Mouse (Mus musculus) limb, embryonic 12.5 days (tissue): ENCODE data around the gene Phf21a. TPM values are rescaled to one million over a fixed set of nuclear protein-coding genes. Genes with fewer than 3 reads are reported as not detected.

Experiments used
- ATAC-seq: fragments of 200-750 bp; cut with Nextera tagmentation; 2 replicates; pipeline ENCODE4 v1.8.0; 2017; ENCODE audit warnings: low read depth, moderate TSS enrichment; ENCODE audit not compliant: insufficient number of reproducible peaks, insufficient read depth, low FRiP score, low TSS enrichment
- H3K27ac ChIP-seq: fragments of 300-500 bp; sonication (generic); 2 replicates; pipeline ENCODE4 v1.5.1; 2016; ENCODE audit warnings: mild to moderate bottlenecking, moderate library complexity
- H3K27me3 ChIP-seq: fragments of 300-500 bp; sonication (generic); 2 replicates; pipeline ENCODE4 v1.6.1; 2016; ENCODE audit warnings: mild to moderate bottlenecking, moderate library complexity
- H3K36me3 ChIP-seq: fragments of 300-500 bp; sonication (generic); 2 replicates; pipeline ENCODE4 v1.6.1; 2016; ENCODE audit warnings: mild to moderate bottlenecking, moderate library complexity
- H3K4me1 ChIP-seq: fragments of 300-500 bp; sonication (generic); replicated peaks from 2 replicates; pipeline ENCODE4 v1.6.1; 2016
- H3K4me2 ChIP-seq: fragments of 300-500 bp; sonication (generic); 2 replicates; pipeline ENCODE4 v1.6.1; 2016; ENCODE audit warnings: mild to moderate bottlenecking, moderate library complexity
- H3K4me3 ChIP-seq: fragments of 300-500 bp; sonication (generic); replicated peaks from 2 replicates; pipeline ENCODE4 v1.5.1; 2016; ENCODE audit warnings: mild to moderate bottlenecking
- H3K9ac ChIP-seq: fragments of 300-500 bp; sonication (generic); replicated peaks from 2 replicates; pipeline ENCODE4 v1.6.1; 2016; ENCODE audit warnings: mild to moderate bottlenecking, moderate library complexity
- H3K9me3 ChIP-seq: fragments of 300-500 bp; sonication (generic); 2 replicates; pipeline ENCODE4 v1.6.1; 2016; ENCODE audit warnings: mild to moderate bottlenecking, moderate library complexity
- WGBS: fragments of 180-500 bp; shearing (Covaris S2); methylation state at CpG from one replicate; pipeline ENCODE4 v1.1.7; 2016; 5-methylcytosine and 5-hydroxymethylcytosine counted together
- polyA plus RNA-seq: library from polyadenylated mRNA; unstranded; fragments of >200 nt; fragmentation: Nextera tagmentation; extraction: Ambion mirVana; gene quantifications from 2 replicates; pipeline ENCODE4 v1.2.1, GENCODE M21; 2016

Gene Phf21a
- polyA plus RNA-seq, 1 experiment from 2014 or later, result 34.2 TPM

GRCm38 (mm10) chr2:92375099-92375623 is 282.2 kb downstream of the Phf21a start:
- peak; percentile 92 for ATAC-seq
- peak overlapping the region; percentile 57 for H3K9ac ChIP-seq
- peak overlapping the region; percentile 94 for H3K4me2 ChIP-seq
- WGBS, result under 1% methylated on average over 29 of the region's 29 CpGs
- peaks cover 30% of the 10 kb centered on the region for H3K36me3 ChIP-seq
- peaks cover 28% of the 10 kb centered on the region for H3K27me3 ChIP-seq
- peak overlapping the region; percentile 87 for H3K27ac ChIP-seq
- peaks cover 43% of the 10 kb centered on the region for H3K4me1 ChIP-seq
- peak overlapping the region; percentile 76 for H3K4me3 ChIP-seq
- H3K9me3 ChIP-seq, result no peaks in the 10 kb centered on the region

DNA sequence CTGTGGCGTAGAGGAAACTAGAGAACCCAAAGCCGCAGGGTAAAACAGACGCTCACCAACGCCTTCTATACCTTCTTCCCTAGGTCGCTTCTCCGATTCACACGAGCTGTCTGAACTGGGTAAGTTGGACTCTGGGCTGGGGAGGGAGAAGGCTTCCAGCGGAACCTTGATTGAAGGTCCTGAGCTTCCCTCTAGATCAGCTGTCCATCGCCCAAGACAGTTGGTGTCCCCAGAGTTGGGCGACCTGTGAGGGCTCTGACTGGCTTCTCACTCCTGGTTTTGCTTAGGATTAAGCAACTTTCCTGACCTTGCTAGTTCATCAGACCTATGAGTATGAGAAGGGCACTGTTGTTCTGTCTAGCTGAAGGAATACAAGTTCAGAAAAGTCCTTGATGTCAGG is 282.9 kb downstream of the Phf21a start:
- ATAC-seq, result no peak
- 13% methylated on average over 10 of the region's 10 CpGs for WGBS
- H3K9ac ChIP-seq, result peak overlapping the region; percentile 57
- H3K4me1 ChIP-seq, result peaks cover 37% of the 10 kb centered on the region
- peak overlapping the region; percentile 76 for H3K4me3 ChIP-seq
- H3K36me3 ChIP-seq, result peaks cover 37% of the 10 kb centered on the region
- H3K27me3 ChIP-seq, result peaks cover 21% of the 10 kb centered on the region
- H3K4me2 ChIP-seq, result peak overlapping the region; percentile 94
- no peaks in the 10 kb centered on the region for H3K9me3 ChIP-seq
- peak overlapping the region; percentile 87 for H3K27ac ChIP-seq

- peaks cover 32% of the 10 kb centered on the region for H3K4me1 ChIP-seq
- peak overlapping the region; percentile 57; the same call in 1 of the 2 replicates for H3K9ac ChIP-seq
- H3K27me3 ChIP-seq, result peaks cover 16% of the 10 kb centered on the region
- peak overlapping the region; percentile 76 for H3K4me3 ChIP-seq
- no peak overlapping the region for H3K27ac ChIP-seq
- peak overlapping the region; percentile 94 for H3K4me2 ChIP-seq
- 83% methylated on average over 6 of the region's 6 CpGs for WGBS
- ATAC-seq, result no peak
- H3K36me3 ChIP-seq, result peaks cover 42% of the 10 kb centered on the region
- H3K9me3 ChIP-seq, result no peaks in the 10 kb centered on the region
Measured at GRCm38 (mm10) chr2:92376300-92376699, 283.4 kb downstream of the Phf21a start.

DNA sequence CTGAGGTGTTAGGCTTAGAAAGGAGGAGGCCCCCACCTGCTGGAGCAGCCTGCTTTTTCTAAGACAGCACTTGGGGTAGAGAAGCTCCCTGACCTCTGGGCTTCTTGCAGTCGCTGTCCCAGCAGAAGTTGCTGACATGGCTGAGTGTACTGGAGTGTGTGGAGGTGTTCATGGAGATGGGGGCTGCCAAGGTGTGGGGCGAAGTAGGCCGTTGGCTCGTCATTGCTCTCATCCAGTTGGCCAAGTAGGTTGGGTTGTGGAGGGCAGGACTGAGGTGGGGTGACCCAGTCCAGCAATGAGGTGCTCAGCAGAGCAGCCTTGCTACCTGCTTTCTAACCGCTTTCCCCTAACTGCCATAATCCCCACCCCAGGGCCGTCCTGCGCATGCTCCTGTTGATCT is 284.4 kb downstream of the Phf21a start:
- Histone ChIP-seq H3K9ac (no peak overlapping the region), H3K27me3 (peaks cover 6% of the 10 kb centered on the region; the same call in 1 of the 2 replicates), H3K4me3 (no peak overlapping the region), H3K4me2 (no peak overlapping the region), H3K36me3 (peaks cover 52% of the 10 kb centered on the region), H3K4me1 (peaks cover 22% of the 10 kb centered on the region), H3K27ac (no peak overlapping the region), H3K9me3 (no peaks in the 10 kb centered on the region)
- no peak for ATAC-seq
- WGBS, result 91% methylated on average over 7 of the region's 7 CpGs

- H3K9me3 ChIP-seq, result no peaks in the 10 kb centered on the region
- H3K36me3 ChIP-seq, result peaks cover 78% of the 10 kb centered on the region
- H3K27me3 ChIP-seq, result no peaks in the 10 kb centered on the region
- H3K27ac ChIP-seq, result no peak overlapping the region
- no peak overlapping the region for H3K9ac ChIP-seq
- WGBS, result 74% methylated on average over 17 of the region's 17 CpGs
- no peak overlapping the region for H3K4me3 ChIP-seq
- ATAC-seq, result no peak
- H3K4me2 ChIP-seq, result no peak overlapping the region
- H3K4me1 ChIP-seq, result peaks cover 11% of the 10 kb centered on the region
Measured at GRCm38 (mm10) chr2:92379783-92380494, 287.0 kb downstream of the Phf21a start.

- H3K36me3 ChIP-seq, result peaks cover 85% of the 10 kb centered on the region
- 81% methylated on average over 6 of the region's 6 CpGs for WGBS
- peaks cover 10% of the 10 kb centered on the region for H3K4me1 ChIP-seq
Measured at GRCm38 (mm10) chr2:92380495-92381050, 287.7 kb downstream of the Phf21a start.

GRCm38 (mm10) chr2:92381161-92381560 is 288.2 kb downstream of the Phf21a start:
- Histone ChIP-seq H3K27ac (no peak overlapping the region), H3K4me2 (no peak overlapping the region), H3K4me3 (no peak overlapping the region), H3K27me3 (no peaks in the 10 kb centered on the region), H3K4me1 (peaks cover 4% of the 10 kb centered on the region), H3K9me3 (no peaks in the 10 kb centered on the region), H3K9ac (0 out of 2 replicates have a peak overlapping the region, but pooled peaks have one; percentile 1), H3K36me3 (peaks cover 90% of the 10 kb centered on the region)
- WGBS, result 83% methylated on average over 5 of the region's 5 CpGs
- no peak for ATAC-seq

More at GRCm38 (mm10) chr2:92380495-92381050, 287.7 kb downstream of the Phf21a start:
- no peak for ATAC-seq
- no peak overlapping the region for H3K27ac ChIP-seq
- no peaks in the 10 kb centered on the region for H3K27me3 ChIP-seq
- no peak overlapping the region for H3K4me3 ChIP-seq
- no peak overlapping the region for H3K4me2 ChIP-seq
- H3K9me3 ChIP-seq, result no peaks in the 10 kb centered on the region
- 0 out of 2 replicates have a peak overlapping the region, but pooled peaks have one; percentile 1 for H3K9ac ChIP-seq

DNA sequence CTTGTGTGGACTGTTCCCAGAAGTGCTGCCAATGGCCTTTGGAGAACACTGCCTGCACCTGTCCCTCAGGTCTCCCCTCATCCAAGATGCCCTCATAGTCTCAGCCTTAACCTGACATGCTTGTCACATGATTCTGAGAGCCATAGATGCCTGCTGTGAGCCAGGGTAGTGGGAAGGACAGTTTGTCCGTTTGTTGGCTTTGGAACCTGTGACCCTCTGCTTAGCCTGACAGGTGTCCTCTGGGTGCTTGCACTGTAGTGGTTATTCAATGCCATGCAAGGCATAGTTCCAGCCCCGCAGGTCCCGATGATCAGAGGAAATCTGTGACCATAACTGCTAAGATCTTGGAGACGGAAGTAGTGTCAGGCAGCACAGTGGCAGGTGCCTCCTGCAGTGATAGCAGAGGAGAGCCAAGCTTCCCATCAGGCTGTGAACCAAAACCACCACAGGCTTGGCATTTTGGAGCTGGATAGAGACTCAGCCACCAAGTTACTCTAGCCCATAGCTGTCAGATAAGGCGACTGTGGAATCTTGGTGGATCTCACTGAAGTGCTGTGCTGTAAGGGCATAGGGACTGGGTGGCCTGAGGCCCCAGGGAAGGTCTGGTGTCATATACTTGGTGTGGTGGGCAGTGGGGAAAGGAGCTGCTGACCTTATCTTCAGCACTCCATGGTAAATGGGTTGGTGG is 289.1 kb downstream of the Phf21a start, which contains the start of gene 1700029I15Rik:
1700029I15Rik (plus strand) TSS at position 638 of the 688 bp plus-strand sequence.
- Histone ChIP-seq H3K9me3 (no peaks in the 10 kb centered on the region), H3K4me3 (no peak within 1 kb of the TSS), H3K27ac (no peak within 1 kb of the TSS), H3K4me1 (no peaks in the 10 kb centered on the region), H3K4me2 (no peak within 1 kb of the TSS), H3K9ac (no peak within 1 kb of the TSS), H3K27me3 (no peaks in the 10 kb centered on the region), H3K36me3 (peaks cover 99% of the 10 kb centered on the region)
- no peak for ATAC-seq
- 86% methylated on average over 5 of the region's 5 CpGs for WGBS

GRCm38 (mm10) chr2:92382759-92383158 is 289.8 kb downstream of the Phf21a start:
- no peak overlapping the region for H3K27ac ChIP-seq
- H3K4me2 ChIP-seq, result no peak overlapping the region
- H3K36me3 ChIP-seq, result peaks cover 92% of the 10 kb centered on the region
- no peak overlapping the region for H3K4me3 ChIP-seq
- H3K4me1 ChIP-seq, result peaks cover under 1% of the 10 kb centered on the region; the same call in 1 of the 2 replicates
- no peaks in the 10 kb centered on the region for H3K27me3 ChIP-seq
- no peak for ATAC-seq
- H3K9me3 ChIP-seq, result no peaks in the 10 kb centered on the region
- 86% methylated on average over 4 of the region's 4 CpGs for WGBS
- no peak overlapping the region for H3K9ac ChIP-seq

GRCm38 (mm10) chr2:92384101-92384500 is 291.2 kb downstream of the Phf21a start:
- no peak overlapping the region for H3K27ac ChIP-seq
- H3K4me3 ChIP-seq, result no peak overlapping the region
- peaks cover 79% of the 10 kb centered on the region for H3K36me3 ChIP-seq
- peaks cover 11% of the 10 kb centered on the region for H3K4me1 ChIP-seq
- no peak for ATAC-seq
- H3K27me3 ChIP-seq, result no peaks in the 10 kb centered on the region
- H3K9me3 ChIP-seq, result no peaks in the 10 kb centered on the region
- no peak overlapping the region for H3K9ac ChIP-seq
- H3K4me2 ChIP-seq, result no peak overlapping the region
- WGBS, result 66% methylated on average over 4 of the region's 4 CpGs
